Mouse (Mus musculus) lung, postnatal 0 days (tissue): ENCODE data around the gene Ccl5.

ENCODE experiments used
- CTCF ChIP-seq: IDR thresholded peaks from 2 replicates; pipeline ENCODE4 v1.5.1; 2016; ENCODE audit warnings: antibody characterized with exemption, mild to moderate bottlenecking
- EP300 ChIP-seq: IDR thresholded peaks from 2 replicates; pipeline ENCODE4 v1.6.1; 2016; ENCODE audit warnings: antibody characterized with exemption, mild to moderate bottlenecking, control low read depth

GRCm38 (mm10) chr11:83536831-83537230, 6.5 kb upstream of the Ccl5 start:
- TF ChIP-seq CTCF, result no peak
- no peak for TF ChIP-seq EP300
